Mouse (Mus musculus) telencephalon, adult 2 months (tissue): ENCODE measurements around the gene Tmub2.

ENCODE experiments used
- DNase-seq: peaks from one replicate; pipeline ENCODE4 v3.0.0-alpha.2; 2011; ENCODE audit warnings: low read depth, low spot score

Tmub2 gene

DNA sequence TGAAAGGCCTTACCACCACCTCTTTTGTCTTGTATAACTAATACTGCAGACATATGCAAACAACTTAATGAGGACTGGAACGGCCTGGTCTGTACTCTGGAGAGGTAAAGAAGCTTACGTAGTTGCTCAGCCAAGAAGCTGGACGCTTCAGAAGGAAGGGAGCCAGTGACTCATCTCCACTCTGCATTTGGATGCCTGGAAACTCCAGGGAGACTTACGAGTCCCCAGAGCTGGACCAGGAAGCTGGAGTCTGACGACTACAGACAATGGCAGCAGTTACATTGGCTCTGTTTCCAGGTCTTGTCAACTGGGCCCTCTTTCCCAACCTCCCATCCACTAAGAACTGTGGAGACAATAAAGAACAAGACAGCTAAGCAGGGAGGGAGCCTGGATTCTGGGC lies 42.5 kb downstream of the Tmub2 start:
- DNase-seq, result no peak

DNA sequence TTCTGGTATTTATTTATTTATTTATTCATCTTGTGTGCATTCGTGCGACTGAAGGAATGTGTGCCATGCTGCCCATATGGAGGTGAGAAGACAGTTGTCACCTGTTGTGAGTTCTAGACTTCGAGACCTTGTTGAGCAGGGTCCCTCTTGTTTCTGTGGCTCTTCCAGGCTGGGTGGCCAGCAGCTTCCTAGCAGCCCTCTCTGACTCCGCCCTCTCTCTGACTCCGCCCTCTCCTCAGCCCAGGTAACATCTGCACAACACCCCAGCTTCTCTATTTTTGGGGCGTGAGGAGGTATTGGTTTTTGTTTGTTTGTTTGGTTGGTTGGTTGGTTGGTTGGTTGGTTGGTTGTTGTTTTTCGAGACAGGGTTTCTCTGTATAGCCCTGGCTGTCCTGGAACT lies 43.1 kb downstream of the Tmub2 start:
- no peak for DNase-seq

- DNase-seq, result no peak
Observed at GRCm38 (mm10) chr11:102329518-102329917, 44.8 kb downstream of the Tmub2 start.

DNA sequence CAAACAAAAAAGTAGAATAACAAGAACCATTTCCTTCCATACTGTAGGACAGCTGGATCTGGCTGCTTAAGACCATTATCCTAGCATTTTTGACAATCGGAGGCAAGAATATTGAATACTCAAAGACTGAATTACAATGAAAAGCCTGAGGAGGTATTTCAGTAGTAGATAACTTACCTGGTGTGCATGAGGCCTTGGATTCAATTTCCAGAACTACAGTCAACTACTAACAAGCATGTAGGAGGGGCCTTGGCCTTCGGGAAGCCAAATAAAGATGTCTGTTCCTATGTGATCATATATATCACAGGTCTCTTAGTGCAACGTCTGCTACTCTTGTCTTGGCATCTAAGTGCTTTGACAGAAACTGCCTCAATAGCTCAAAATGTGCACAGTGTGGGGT lies 45.3 kb downstream of the Tmub2 start:
- no peak for DNase-seq

- no peak for DNase-seq
Observed at GRCm38 (mm10) chr11:102331806-102332205, 47.1 kb downstream of the Tmub2 start.

DNA sequence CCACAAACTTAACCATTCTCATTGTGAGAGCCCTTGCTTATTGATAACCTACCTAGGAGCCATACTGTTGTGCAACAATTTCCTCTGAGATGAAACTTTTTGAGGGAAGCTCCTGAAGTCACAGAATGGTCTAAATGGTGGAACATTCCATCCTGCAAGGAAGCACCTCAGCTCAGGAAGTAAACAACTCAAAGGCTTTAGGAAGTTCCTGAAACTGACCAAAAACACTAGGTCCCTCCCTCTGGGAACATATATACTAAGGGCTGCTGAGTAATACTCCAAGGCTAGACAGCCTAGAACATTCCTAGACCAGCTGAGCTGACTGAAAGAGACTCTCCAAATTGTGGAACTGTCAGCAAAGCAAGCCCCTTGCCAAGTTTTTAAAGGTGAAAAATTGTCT lies 48.3 kb downstream of the Tmub2 start:
- no peak for DNase-seq

DNA sequence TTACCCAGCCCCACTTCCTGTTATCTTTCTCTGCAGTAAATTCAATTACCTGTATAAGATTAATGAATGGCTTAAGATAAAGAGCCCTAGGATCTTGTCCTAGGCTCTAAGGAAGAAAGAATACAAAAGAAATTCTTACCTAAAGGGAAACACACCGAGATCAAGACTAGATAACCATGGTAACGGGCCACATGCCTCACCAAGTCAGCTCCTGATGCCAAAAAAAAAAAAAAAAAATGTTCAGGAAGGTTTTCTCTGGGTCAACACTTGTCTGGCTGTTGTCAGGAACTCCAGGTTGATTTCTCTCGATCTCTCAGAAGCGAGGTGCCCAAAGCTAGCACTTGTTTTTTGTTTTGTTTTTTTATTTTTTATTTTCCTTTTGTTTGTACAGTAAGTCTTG lies 49.3 kb downstream of the Tmub2 start:
- no peak for DNase-seq

- no peak for DNase-seq
Observed at GRCm38 (mm10) chr11:102334973-102335700, 50.4 kb downstream of the Tmub2 start.

DNA sequence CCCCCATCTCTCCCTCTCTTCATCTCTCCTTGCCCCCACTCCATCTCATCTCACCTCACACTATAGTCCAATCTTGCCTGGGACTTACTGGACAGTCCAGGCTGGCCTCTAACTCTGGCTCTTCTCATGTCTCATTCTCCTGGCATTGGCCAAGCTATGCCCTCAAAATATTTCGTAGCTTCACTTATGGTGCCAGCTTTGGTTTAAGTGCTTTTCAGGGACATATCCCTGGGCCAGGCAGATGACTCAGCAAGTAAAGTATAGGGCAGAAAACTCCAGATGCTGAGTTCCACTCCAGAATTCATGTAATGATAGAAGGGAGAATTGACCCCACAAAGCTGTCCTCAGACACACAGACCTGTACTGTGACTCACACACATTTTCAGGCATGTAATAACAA lies 51.5 kb downstream of the Tmub2 start:
- no peak for DNase-seq

- no peak for DNase-seq
Observed at GRCm38 (mm10) chr11:102337921-102338320, 53.2 kb downstream of the Tmub2 start.

- peak; percentile 29 for DNase-seq
Observed at GRCm38 (mm10) chr11:102338561-102338960, 53.8 kb downstream of the Tmub2 start.
